Mouse (Mus musculus) liver (tissue): ENCODE measurements around the gene Prkar2a.
A peak's percentile ranks its signal among the peaks of the same experiment; 100 is the strongest.

Source experiments
- DNase-seq: peaks from one replicate; pipeline ENCODE4 v3.0.0-alpha.2; 2020; ENCODE audit warnings: mixed read lengths

Prkar2a gene

DNA sequence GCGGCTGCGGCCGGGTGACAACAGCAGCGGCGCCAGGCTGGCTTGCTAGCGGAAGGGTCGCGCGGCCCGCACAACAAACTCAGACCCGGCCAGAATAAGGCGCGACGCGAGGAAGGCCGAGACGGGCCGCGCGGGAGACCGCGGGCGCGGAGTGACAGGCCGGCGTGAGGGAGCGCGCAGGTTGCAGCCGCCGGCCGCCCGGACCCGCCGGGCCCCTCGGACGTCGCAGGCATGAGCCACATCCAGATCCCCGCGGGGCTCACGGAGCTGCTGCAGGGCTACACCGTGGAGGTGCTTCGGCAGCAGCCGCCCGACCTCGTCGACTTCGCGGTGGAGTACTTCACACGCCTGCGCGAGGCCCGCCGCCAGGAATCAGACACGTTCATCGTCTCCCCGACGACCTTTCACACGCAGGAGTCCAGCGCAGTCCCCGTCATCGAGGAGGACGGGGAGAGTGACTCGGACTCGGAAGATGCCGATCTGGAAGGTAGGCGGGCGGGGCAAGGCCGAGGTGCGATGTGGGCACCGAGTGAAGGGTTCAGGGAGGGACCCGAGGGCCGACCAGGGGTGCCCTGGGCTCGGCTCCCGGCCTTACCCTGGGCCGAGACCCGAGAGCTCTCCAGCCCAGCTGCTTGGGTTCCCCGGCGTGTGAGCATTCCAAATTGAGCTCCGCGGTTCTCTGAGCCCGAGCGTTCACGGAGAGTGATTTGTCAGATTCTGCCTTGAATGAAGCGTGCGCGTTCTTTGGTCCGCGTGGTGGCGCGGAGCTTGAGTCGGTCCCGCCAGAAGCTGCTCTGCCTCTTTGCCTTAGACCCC is 3.3 kb downstream of the Prkar2a start:
- peak; percentile 47 for DNase-seq

DNA sequence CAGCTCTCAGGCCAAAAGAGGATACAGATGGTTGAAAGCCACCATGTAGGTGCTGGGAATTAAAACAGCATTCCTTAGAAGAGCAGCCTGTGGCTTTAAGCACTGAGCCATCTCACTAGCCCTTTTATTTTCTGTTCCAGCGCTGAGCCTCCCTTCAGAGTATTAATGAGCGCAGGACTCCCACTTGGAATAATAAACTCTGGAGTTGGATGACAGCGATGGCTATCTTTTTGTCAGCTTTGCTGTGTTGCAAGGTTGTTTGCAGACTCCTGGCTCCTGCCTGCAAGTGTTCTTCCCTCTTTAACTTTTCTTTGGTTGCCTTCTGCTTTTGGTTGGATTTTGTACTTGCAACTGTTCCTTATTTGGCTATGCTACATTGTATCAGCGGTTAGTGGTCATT is 4.8 kb downstream of the Prkar2a start:
- DNase-seq, result no peak

GRCm38 (mm10) chr9:108694533-108694932 is 5.4 kb downstream of the Prkar2a start:
- DNase-seq, result no peak

- DNase-seq, result no peak
Observed at GRCm38 (mm10) chr9:108702476-108702875, 13.4 kb downstream of the Prkar2a start.

GRCm38 (mm10) chr9:108703373-108704110 is 14.4 kb downstream of the Prkar2a start:
- no peak for DNase-seq

- DNase-seq, result no peak
Observed at GRCm38 (mm10) chr9:108704591-108704990, 15.5 kb downstream of the Prkar2a start.

DNA sequence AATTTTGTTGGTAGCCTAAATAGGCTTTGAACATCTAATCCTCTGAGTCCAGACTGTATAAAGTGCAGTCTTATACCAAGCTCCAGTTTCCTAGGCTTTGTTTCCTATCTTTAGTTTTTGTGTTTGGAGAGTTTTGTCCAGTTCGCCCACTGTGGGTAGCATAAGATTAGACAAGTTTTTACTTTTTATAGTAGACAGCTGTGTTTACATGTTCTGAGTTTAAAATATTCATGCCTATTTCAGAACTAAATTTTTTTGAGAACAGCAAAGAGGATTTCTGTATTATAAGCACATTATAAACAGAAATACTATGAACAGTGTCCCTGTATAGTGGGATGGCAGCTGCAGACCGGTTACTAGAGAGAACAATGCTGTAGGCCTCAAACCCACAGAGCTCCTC is 18.1 kb downstream of the Prkar2a start:
- DNase-seq, result no peak

- DNase-seq, result no peak
Observed at GRCm38 (mm10) chr9:108708833-108709232, 19.7 kb downstream of the Prkar2a start.

- no peak for DNase-seq
Observed at GRCm38 (mm10) chr9:108710767-108711166, 21.7 kb downstream of the Prkar2a start.

DNA sequence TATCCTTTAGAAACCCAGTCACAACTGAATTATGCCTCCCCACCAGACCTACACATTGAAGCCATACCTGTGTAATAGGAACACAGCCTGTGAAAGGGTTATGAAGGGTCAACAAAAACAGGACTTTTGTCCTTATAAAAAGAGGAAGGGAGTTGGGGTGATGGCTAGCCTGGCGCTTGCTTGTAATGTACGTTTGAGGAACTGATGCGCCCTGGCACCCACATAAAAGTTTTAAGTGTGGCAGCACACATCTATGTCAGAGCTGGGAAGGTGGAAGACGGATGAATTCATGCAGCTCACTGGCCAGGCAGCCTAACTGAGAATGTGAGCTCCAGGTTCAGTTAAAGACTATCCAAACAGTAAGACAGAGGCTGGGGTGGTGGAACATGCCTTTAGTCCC is 27.1 kb downstream of the Prkar2a start:
- no peak for DNase-seq

GRCm38 (mm10) chr9:108723751-108724150 is 34.6 kb downstream of the Prkar2a start:
- no peak for DNase-seq

GRCm38 (mm10) chr9:108726116-108726515 is 37.0 kb downstream of the Prkar2a start:
- no peak for DNase-seq

DNA sequence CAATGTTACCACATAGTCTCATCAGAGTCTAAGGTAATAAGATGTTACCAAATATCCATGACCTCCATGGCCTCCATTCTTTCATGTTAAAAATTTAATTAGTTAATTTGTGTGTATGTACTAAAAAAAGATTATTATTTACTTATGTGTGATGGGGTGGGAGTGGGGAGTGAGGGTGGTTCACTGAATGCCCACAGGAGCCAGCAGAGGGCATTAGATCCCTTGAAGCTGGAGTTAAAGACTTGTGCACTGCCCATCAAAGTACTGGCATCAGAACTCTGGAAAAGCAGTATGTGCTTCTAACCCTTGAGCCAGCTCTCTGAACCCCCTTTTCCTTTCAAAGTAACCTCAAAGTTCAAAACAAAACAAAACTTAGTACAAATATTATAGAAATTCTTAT is 39.9 kb downstream of the Prkar2a start:
- DNase-seq, result no peak

- DNase-seq, result no peak
Observed at GRCm38 (mm10) chr9:108732462-108732861, 43.3 kb downstream of the Prkar2a start.

GRCm38 (mm10) chr9:108734626-108735025 is 45.5 kb downstream of the Prkar2a start:
- DNase-seq, result no peak

GRCm38 (mm10) chr9:108739239-108739638 is 50.1 kb downstream of the Prkar2a start:
- DNase-seq, result no peak

- DNase-seq, result no peak
Observed at GRCm38 (mm10) chr9:108740062-108740461, 50.9 kb downstream of the Prkar2a start.

GRCm38 (mm10) chr9:108742048-108742447 is 52.9 kb downstream of the Prkar2a start:
- no peak for DNase-seq

DNA sequence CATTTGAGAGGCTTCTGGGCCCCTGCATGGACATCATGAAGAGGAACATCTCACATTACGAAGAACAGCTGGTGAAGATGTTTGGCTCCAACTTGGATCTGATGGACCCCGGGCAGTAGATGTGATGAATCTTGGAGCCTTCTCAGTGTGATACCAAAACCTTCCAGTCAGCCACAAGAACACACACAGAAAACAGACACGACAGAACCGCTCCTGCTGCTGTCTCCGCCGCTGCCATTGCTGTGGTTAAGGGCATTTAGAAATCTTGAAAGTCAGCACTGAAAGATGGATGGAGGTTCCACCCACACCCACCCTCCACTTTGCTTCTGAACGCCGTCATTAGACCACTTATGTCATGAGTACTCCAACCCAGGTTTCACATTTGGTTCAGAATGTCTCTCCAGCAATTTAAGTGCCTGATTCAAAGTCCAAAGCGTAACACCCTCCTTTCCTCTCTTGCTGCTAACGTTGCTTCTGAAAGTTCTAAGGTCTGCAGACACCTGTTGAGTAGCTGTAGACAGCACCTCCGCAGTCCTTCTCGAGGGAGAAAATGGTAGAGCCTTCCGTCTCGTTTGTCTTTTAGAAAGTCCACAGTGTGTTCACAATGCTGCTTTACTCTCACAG is 57.9 kb downstream of the Prkar2a start:
- DNase-seq, result no peak

DNA sequence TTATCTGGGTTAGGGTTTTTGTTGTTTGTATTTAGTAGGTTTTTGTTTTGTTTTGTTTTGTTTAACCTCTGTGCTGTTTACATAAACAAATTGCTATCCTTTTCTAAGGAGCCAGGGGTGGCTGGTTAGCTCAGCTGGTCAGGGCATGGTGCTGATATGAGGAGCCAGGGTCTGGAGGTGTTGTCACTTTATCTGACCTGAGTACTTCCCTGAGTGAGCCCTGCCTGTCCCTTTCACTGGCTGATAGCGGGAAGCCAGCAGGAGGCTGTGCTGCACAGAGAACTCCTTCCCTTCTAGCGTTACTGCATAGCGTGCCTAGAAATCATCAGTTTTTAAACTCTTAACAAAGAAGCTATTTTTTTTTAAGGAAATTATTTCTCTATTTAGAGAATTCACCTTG is 58.6 kb downstream of the Prkar2a start:
- peak; percentile 59 for DNase-seq

GRCm38 (mm10) chr9:108748600-108749183 is 59.6 kb downstream of the Prkar2a start:
- DNase-seq, result no peak

DNA sequence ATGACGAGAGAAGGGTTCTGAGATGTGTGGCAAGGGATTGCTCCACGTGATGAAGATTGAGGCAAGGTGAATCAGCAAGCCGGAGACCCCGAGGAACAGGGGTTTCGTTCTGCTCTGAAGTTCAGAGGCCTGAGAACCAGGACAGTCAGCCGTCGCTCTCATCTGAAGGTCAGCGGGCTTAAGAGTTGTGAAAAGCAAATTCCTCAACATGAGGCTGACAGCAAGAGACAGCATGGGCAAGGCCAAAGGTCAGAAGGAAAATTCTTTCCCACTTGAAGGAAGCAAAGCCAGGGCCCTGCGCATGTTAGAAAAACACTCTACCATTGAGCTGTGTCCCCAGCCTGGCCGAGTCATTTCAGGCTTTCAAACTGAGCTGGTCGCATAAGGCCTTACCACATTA is 61.5 kb downstream of the Prkar2a start:
- DNase-seq, result no peak

GRCm38 (mm10) chr9:108752142-108752920 is 63.2 kb downstream of the Prkar2a start:
- no peak for DNase-seq
